Mouse (Mus musculus): ENCODE results near the gene Itga9. TPM values are rescaled to one million over a fixed set of nuclear protein-coding genes. Genes with fewer than 3 reads are reported as not detected.
A peak's percentile ranks its signal among the peaks of the same experiment; 100 is the strongest.

Gene Itga9
- polyA plus RNA-seq, 1 experiment from 2014 or later = 31.9 TPM

GRCm38 (mm10) chr9:118739659-118740058 lies 133.2 kb downstream of the Itga9 start:
- 84% methylated on average over 3 of the region's 3 CpGs for WGBS

GRCm38 (mm10) chr9:118741268-118741667 lies 134.8 kb downstream of the Itga9 start:
- Histone ChIP-seq H3K4me1 (ENCODE audit: control insufficient read depth, insufficient read depth, low read length) (no peaks in the 10 kb centered on the region), H3K36me3 (ENCODE audit: control insufficient read depth, insufficient read depth, low read length) (peaks cover 3% of the 10 kb centered on the region; the same call in 1 of the 2 replicates), H3K4me2 (replicated peaks; ENCODE audit: low read depth, low read length) (no peak overlapping the region), H3K27ac (ENCODE audit: low read depth, low read length) (no peak overlapping the region), H3K9me3 (ENCODE audit: control insufficient read depth, low read length) (no peaks in the 10 kb centered on the region), H3K4me3 (ENCODE audit: low read length) (no peak overlapping the region), H3K9ac (ENCODE audit: low read depth, low read length) (no peak overlapping the region), H3K27me3 (ENCODE audit: control insufficient read depth, insufficient read depth, low read length) (no peaks in the 10 kb centered on the region)
- 85% methylated on average over 9 of the region's 9 CpGs for WGBS
- no peak for ATAC-seq (ENCODE audit: low FRiP score, low TSS enrichment)

More at GRCm38 (mm10) chr9:118739659-118740058, 133.2 kb downstream of the Itga9 start:
- no peaks in the 10 kb centered on the region for H3K27me3 ChIP-seq (ENCODE audit: control insufficient read depth, insufficient read depth, low read length)
- no peak overlapping the region for H3K27ac ChIP-seq (ENCODE audit: low read depth, low read length)
- peaks cover 3% of the 10 kb centered on the region; the same call in 1 of the 2 replicates for H3K36me3 ChIP-seq (ENCODE audit: control insufficient read depth, insufficient read depth, low read length)
- H3K9ac ChIP-seq (ENCODE audit: low read depth, low read length) = no peak overlapping the region
- no peaks in the 10 kb centered on the region for H3K9me3 ChIP-seq (ENCODE audit: control insufficient read depth, low read length)
- no peaks in the 10 kb centered on the region for H3K4me1 ChIP-seq (ENCODE audit: control insufficient read depth, insufficient read depth, low read length)
- no peak for ATAC-seq (ENCODE audit: low FRiP score, low TSS enrichment)
- H3K4me2 ChIP-seq (replicated peaks; ENCODE audit: low read depth, low read length) = no peak overlapping the region
- no peak overlapping the region for H3K4me3 ChIP-seq (ENCODE audit: low read length)

GRCm38 (mm10) chr9:118749335-118749949 lies 143.0 kb downstream of the Itga9 start:
- no peak for ATAC-seq (ENCODE audit: low FRiP score, low TSS enrichment)
- Histone ChIP-seq H3K36me3 (ENCODE audit: control insufficient read depth, insufficient read depth, low read length) (no peaks in the 10 kb centered on the region; the same call in 1 of the 2 replicates), H3K4me3 (ENCODE audit: low read length) (no peak overlapping the region), H3K4me2 (replicated peaks; ENCODE audit: low read depth, low read length) (no peak overlapping the region), H3K9ac (ENCODE audit: low read depth, low read length) (no peak overlapping the region), H3K27me3 (ENCODE audit: control insufficient read depth, insufficient read depth, low read length) (no peaks in the 10 kb centered on the region), H3K27ac (ENCODE audit: low read depth, low read length) (no peak overlapping the region), H3K4me1 (ENCODE audit: control insufficient read depth, insufficient read depth, low read length) (0 out of 2 replicates have a peak, but pooled peaks cover 4% of the 10 kb centered on the region), H3K9me3 (ENCODE audit: control insufficient read depth, low read length) (no peaks in the 10 kb centered on the region)
- WGBS = 54% methylated on average over 8 of the region's 8 CpGs

- 0 out of 2 replicates have a peak, but pooled peaks cover 4% of the 10 kb centered on the region for H3K4me1 ChIP-seq (ENCODE audit: control insufficient read depth, insufficient read depth, low read length)
- WGBS = 74% methylated on average over 7 of the region's 7 CpGs
- ATAC-seq (ENCODE audit: low FRiP score, low TSS enrichment) = no peak
These were observed 144.3 kb downstream of the Itga9 start for GRCm38 (mm10) chr9:118750828-118751227.

DNA sequence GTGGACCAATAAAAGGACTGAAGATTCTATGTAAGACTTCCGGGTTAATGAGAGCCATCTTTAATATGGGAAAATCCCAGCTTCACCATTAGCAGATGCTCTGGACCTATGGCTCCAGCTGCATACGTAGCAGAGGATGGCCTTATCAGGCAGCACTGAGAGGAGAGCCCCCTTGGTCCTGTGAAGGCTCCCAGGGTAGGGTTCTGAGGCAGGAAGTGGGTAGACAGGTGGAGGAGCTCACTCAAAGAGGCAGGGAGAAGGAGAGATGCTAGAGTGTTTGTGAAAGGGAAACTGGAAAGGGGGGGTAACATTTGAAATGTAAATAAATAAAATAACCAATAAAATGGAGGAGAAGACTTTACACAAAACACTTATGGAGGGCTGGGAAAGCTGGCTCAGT lies 145.9 kb downstream of the Itga9 start:
- Histone ChIP-seq H3K27me3 (ENCODE audit: control insufficient read depth, insufficient read depth, low read length) (no peaks in the 10 kb centered on the region), H3K9me3 (ENCODE audit: control insufficient read depth, low read length) (no peaks in the 10 kb centered on the region), H3K4me1 (ENCODE audit: control insufficient read depth, insufficient read depth, low read length) (peaks cover 4% of the 10 kb centered on the region; the same call in 1 of the 2 replicates), H3K36me3 (ENCODE audit: control insufficient read depth, insufficient read depth, low read length) (no peaks in the 10 kb centered on the region), H3K4me2 (replicated peaks; ENCODE audit: low read depth, low read length) (no peak overlapping the region), H3K9ac (ENCODE audit: low read depth, low read length) (no peak overlapping the region), H3K4me3 (ENCODE audit: low read length) (no peak overlapping the region), H3K27ac (ENCODE audit: low read depth, low read length) (no peak overlapping the region)
- no peak for ATAC-seq (ENCODE audit: low FRiP score, low TSS enrichment)
- 89% methylated on average over 2 of the region's 2 CpGs for WGBS

More at GRCm38 (mm10) chr9:118750828-118751227, 144.3 kb downstream of the Itga9 start:
- Histone ChIP-seq H3K9ac (ENCODE audit: low read depth, low read length) (no peak overlapping the region), H3K27me3 (ENCODE audit: control insufficient read depth, insufficient read depth, low read length) (no peaks in the 10 kb centered on the region), H3K36me3 (ENCODE audit: control insufficient read depth, insufficient read depth, low read length) (no peaks in the 10 kb centered on the region), H3K27ac (ENCODE audit: low read depth, low read length) (no peak overlapping the region), H3K4me2 (replicated peaks; ENCODE audit: low read depth, low read length) (no peak overlapping the region), H3K4me3 (ENCODE audit: low read length) (no peak overlapping the region), H3K9me3 (ENCODE audit: control insufficient read depth, low read length) (no peaks in the 10 kb centered on the region)

DNA sequence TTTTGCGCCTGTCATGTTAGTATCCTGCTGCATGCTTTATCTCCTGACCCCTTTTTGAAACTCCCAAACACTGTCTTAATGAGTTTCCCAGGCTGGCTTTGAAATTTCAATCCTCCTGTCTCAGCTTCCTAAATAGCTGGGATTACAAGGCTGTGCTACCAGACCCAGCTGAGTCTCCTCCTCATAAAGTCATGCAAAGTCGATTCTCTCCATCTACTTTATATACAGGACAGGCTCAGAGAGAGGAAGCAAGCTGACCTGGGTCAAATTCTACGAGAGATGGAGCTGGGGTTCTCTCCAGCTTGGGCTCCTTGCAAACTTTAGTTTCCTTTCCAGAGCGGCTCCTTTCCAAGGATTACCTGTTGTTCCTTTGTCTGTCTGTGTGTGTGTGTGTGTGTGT lies 153.0 kb downstream of the Itga9 start:
- H3K27ac ChIP-seq (ENCODE audit: low read depth, low read length) = peak overlapping the region; percentile 74; the same call in 1 of the 2 replicates
- peaks cover 40% of the 10 kb centered on the region for H3K4me1 ChIP-seq (ENCODE audit: control insufficient read depth, insufficient read depth, low read length)
- H3K9ac ChIP-seq (ENCODE audit: low read depth, low read length) = no peak overlapping the region
- H3K9me3 ChIP-seq (ENCODE audit: control insufficient read depth, low read length) = 0 out of 2 replicates have a peak, but pooled peaks cover 2% of the 10 kb centered on the region
- no peak overlapping the region for H3K4me2 ChIP-seq (replicated peaks; ENCODE audit: low read depth, low read length)
- no peak overlapping the region for H3K4me3 ChIP-seq (ENCODE audit: low read length)
- WGBS = 30% methylated on average over 4 of the region's 4 CpGs
- no peaks in the 10 kb centered on the region for H3K27me3 ChIP-seq (ENCODE audit: control insufficient read depth, insufficient read depth, low read length)
- H3K36me3 ChIP-seq (ENCODE audit: control insufficient read depth, insufficient read depth, low read length) = no peaks in the 10 kb centered on the region
- ATAC-seq (ENCODE audit: low FRiP score, low TSS enrichment) = peak; percentile 40; the same call in 1 of the 2 replicates

DNA sequence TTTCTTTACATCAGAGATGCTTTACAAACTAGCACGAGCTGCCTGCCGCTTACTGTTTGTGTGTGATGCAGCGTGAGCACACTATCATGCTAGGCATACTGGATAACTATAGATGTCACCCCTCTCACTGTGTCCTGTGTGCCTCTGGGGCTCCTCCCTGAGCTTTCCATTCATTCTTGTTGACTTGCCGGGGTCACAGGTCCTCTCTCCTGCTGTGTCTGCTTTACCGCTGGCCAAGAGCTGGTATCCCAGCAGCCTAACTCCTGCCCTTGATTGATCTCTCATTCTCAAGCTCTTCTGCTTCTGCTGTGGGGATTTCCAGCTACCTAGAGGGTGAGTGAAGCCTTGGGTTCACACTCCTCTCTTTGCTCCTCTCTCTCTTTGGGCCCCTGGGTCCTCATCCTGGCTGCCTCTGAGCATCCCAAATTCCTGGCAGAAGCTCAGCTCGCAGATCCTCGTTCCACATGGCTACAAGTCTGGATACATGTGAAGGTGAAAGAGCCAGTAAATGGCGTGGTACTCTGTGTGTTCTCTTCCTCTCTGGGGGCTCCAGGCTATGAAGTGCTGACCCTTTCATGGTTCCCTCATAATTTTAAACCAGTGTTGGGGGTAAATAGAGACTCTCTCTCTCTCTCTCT lies 155.6 kb downstream of the Itga9 start:
- Histone ChIP-seq H3K9me3 (ENCODE audit: control insufficient read depth, low read length) (0 out of 2 replicates have a peak, but pooled peaks cover 2% of the 10 kb centered on the region), H3K4me2 (replicated peaks; ENCODE audit: low read depth, low read length) (no peak overlapping the region), H3K4me1 (ENCODE audit: control insufficient read depth, insufficient read depth, low read length) (peaks cover 52% of the 10 kb centered on the region), H3K4me3 (ENCODE audit: low read length) (no peak overlapping the region), H3K36me3 (ENCODE audit: control insufficient read depth, insufficient read depth, low read length) (no peaks in the 10 kb centered on the region), H3K27ac (ENCODE audit: low read depth, low read length) (peak overlapping the region; percentile 69; the same call in 1 of the 2 replicates), H3K9ac (ENCODE audit: low read depth, low read length) (no peak overlapping the region), H3K27me3 (ENCODE audit: control insufficient read depth, insufficient read depth, low read length) (no peaks in the 10 kb centered on the region)
- WGBS = 50% methylated on average over 8 of the region's 8 CpGs
- ATAC-seq (ENCODE audit: low FRiP score, low TSS enrichment) = no peak

- no peak overlapping the region for H3K4me2 ChIP-seq (replicated peaks; ENCODE audit: low read depth, low read length)
- H3K9me3 ChIP-seq (ENCODE audit: control insufficient read depth, low read length) = 0 out of 2 replicates have a peak, but pooled peaks cover 2% of the 10 kb centered on the region
- peak overlapping the region; percentile 69; the same call in 1 of the 2 replicates for H3K27ac ChIP-seq (ENCODE audit: low read depth, low read length)
- no peaks in the 10 kb centered on the region for H3K36me3 ChIP-seq (ENCODE audit: control insufficient read depth, insufficient read depth, low read length)
- WGBS = 42% methylated on average over 7 of the region's 7 CpGs
- no peak for ATAC-seq (ENCODE audit: low FRiP score, low TSS enrichment)
- peaks cover 54% of the 10 kb centered on the region for H3K4me1 ChIP-seq (ENCODE audit: control insufficient read depth, insufficient read depth, low read length)
- H3K27me3 ChIP-seq (ENCODE audit: control insufficient read depth, insufficient read depth, low read length) = no peaks in the 10 kb centered on the region
- H3K4me3 ChIP-seq (ENCODE audit: low read length) = no peak overlapping the region
- H3K9ac ChIP-seq (ENCODE audit: low read depth, low read length) = no peak overlapping the region
These were observed 156.3 kb downstream of the Itga9 start for GRCm38 (mm10) chr9:118762759-118763158.

- H3K27ac ChIP-seq (ENCODE audit: low read depth, low read length) = peak overlapping the region; percentile 69; the same call in 1 of the 2 replicates
- 0 out of 2 replicates have a peak, but pooled peaks cover 2% of the 10 kb centered on the region for H3K9me3 ChIP-seq (ENCODE audit: control insufficient read depth, low read length)
- ATAC-seq (ENCODE audit: low FRiP score, low TSS enrichment) = no peak
- no peaks in the 10 kb centered on the region for H3K36me3 ChIP-seq (ENCODE audit: control insufficient read depth, insufficient read depth, low read length)
- peaks cover 54% of the 10 kb centered on the region for H3K4me1 ChIP-seq (ENCODE audit: control insufficient read depth, insufficient read depth, low read length)
- no peak overlapping the region for H3K4me3 ChIP-seq (ENCODE audit: low read length)
- no peak overlapping the region for H3K4me2 ChIP-seq (replicated peaks; ENCODE audit: low read depth, low read length)
- WGBS = 76% methylated on average over 4 of the region's 4 CpGs
- H3K27me3 ChIP-seq (ENCODE audit: control insufficient read depth, insufficient read depth, low read length) = no peaks in the 10 kb centered on the region
- H3K9ac ChIP-seq (ENCODE audit: low read depth, low read length) = no peak overlapping the region
These were observed 156.7 kb downstream of the Itga9 start for GRCm38 (mm10) chr9:118763203-118763602.

Data from kidney, embryonic 14.5 days (tissue).